Mouse (Mus musculus) cerebellum, adult 9-10 months (tissue): ENCODE measurements around the gene Xrcc3.
A peak's percentile ranks its signal among the peaks of the same experiment; 100 is the strongest.

ENCODE experiments used
- DNase-seq: peaks from one replicate; pipeline ENCODE4 v3.0.0; 2022

The Xrcc3 gene

GRCm38 (mm10) chr12:111770651-111771050 is 43.0 kb downstream of the Xrcc3 start:
- peak; percentile 45 for DNase-seq

GRCm38 (mm10) chr12:111769816-111770577 is 43.7 kb downstream of the Xrcc3 start:
- no peak for DNase-seq

- DNase-seq, result peak; percentile 59
These were observed 44.4 kb downstream of the Xrcc3 start for GRCm38 (mm10) chr12:111769306-111769705.

- DNase-seq, result no peak
These were observed 45.2 kb downstream of the Xrcc3 start for GRCm38 (mm10) chr12:111768322-111768928.

- peak; percentile 74 for DNase-seq
These were observed 47.1 kb downstream of the Xrcc3 start for GRCm38 (mm10) chr12:111766313-111767236.

GRCm38 (mm10) chr12:111762620-111763280 is 50.9 kb downstream of the Xrcc3 start:
- no peak for DNase-seq

GRCm38 (mm10) chr12:111760306-111760908 is 53.3 kb downstream of the Xrcc3 start:
- DNase-seq, result no peak

GRCm38 (mm10) chr12:111759176-111760061 is 54.3 kb downstream of the Xrcc3 start:
- DNase-seq, result peak; percentile 81

- peak; percentile 84 for DNase-seq
These were observed 55.1 kb downstream of the Xrcc3 start, which contains the start of gene Klc1 for GRCm38 (mm10) chr12:111758381-111759175. Gene Klc1, plus strand, starts transcription at chr12:111758849.

GRCm38 (mm10) chr12:111757561-111758325 is 55.9 kb downstream of the Xrcc3 start:
- DNase-seq, result peak; percentile 59

GRCm38 (mm10) chr12:111756698-111757082 is 57.0 kb downstream of the Xrcc3 start:
- DNase-seq, result no peak

GRCm38 (mm10) chr12:111756082-111756697 is 57.5 kb downstream of the Xrcc3 start:
- DNase-seq, result no peak

GRCm38 (mm10) chr12:111755231-111755630 is 58.4 kb downstream of the Xrcc3 start:
- no peak for DNase-seq

- DNase-seq, result no peak
These were observed 59.0 kb downstream of the Xrcc3 start for GRCm38 (mm10) chr12:111754710-111755109.

- DNase-seq, result no peak
These were observed 60.3 kb downstream of the Xrcc3 start for GRCm38 (mm10) chr12:111753347-111753746.
